Mouse (Mus musculus) mature B cell (primary cell): ENCODE results near the gene Med13l.

Experiments
- in situ Hi-C: fragments of 300-500 bp; cut with MboI; formaldehyde crosslinking; loops from 2 replicates; pipeline ENCODE4 v1.14.3; 2019

Med13l gene

GRCm38 (mm10) chr5:118789776-118790175 is 229.3 kb downstream of the Med13l start:
- in situ Hi-C loops = loop anchor here (25.0 kb wide), 1 partner anchor 923 kb away; no protein-coding TSS in a partner anchor

GRCm38 (mm10) chr5:118797811-118798210 is 237.3 kb downstream of the Med13l start:
- in situ Hi-C loops = loop anchor here (25.0 kb wide), 1 partner anchor 914 kb away; no protein-coding TSS in a partner anchor

- in situ Hi-C loops = no loop called here
Measured at GRCm38 (mm10) chr5:118801592-118801991, 241.1 kb downstream of the Med13l start.

GRCm38 (mm10) chr5:118802036-118802435 is 241.6 kb downstream of the Med13l start:
- in situ Hi-C loops = no loop called here

- in situ Hi-C loops = no loop called here
Measured at GRCm38 (mm10) chr5:118808946-118809345, 248.5 kb downstream of the Med13l start.

GRCm38 (mm10) chr5:118809588-118809987 is 249.1 kb downstream of the Med13l start:
- in situ Hi-C loops = no loop called here

- in situ Hi-C loops = no loop called here
Measured at GRCm38 (mm10) chr5:118811690-118812089, 251.2 kb downstream of the Med13l start.

- in situ Hi-C loops = no loop called here
Measured at GRCm38 (mm10) chr5:118812421-118812820, 251.9 kb downstream of the Med13l start.

GRCm38 (mm10) chr5:118812947-118813401 is 252.5 kb downstream of the Med13l start:
- in situ Hi-C loops = no loop called here

GRCm38 (mm10) chr5:118814052-118814451 is 253.6 kb downstream of the Med13l start:
- in situ Hi-C loops = no loop called here
